Mouse (Mus musculus): Measurements from ENCODE around the gene Wdr90. TPM values are rescaled to one million over a fixed set of nuclear protein-coding genes. Genes with fewer than 3 reads are reported as not detected.

Wdr90 gene
- polyA plus RNA-seq, 1 experiment from 2014 or later: 53.4 TPM

DNA sequence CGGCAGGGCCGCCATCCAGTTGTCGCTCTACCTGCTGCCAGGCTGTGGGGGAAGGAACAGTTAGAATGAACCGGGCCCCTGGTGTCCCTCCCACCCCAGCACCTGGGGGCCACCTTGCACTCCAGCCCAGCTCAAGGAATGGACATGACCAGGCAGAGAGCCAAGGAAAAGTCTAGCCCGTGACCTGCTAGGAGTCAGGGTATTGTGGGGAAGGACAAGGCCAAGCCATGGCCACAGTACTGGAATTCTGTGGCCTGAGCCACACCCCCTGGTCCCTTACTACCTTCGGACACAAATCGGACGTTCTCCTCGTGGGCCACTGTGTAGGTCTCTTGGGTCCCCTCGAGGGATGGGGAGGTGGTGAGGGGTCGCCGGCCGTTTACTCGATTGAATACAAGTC, 3.0 kb upstream of the Wdr90 start:
- DNase-seq (ENCODE audit: low spot score): no peak
- 0 out of 2 replicates have a peak overlapping the region, but pooled peaks have one; percentile 7 for H3K4me3 ChIP-seq
- 94% methylated on average over 14 of the region's 14 CpGs for WGBS
- no peaks in the 10 kb centered on the region for H3K27me3 ChIP-seq (ENCODE audit: low read depth, poor library complexity, severe bottlenecking)
- no peaks in the 10 kb centered on the region for H3K9me3 ChIP-seq (replicated peaks)
- H3K36me3 ChIP-seq: peaks cover 3% of the 10 kb centered on the region
- H3K4me1 ChIP-seq: peaks cover 67% of the 10 kb centered on the region
- H3K27ac ChIP-seq (replicated peaks): no peak overlapping the region

DNA sequence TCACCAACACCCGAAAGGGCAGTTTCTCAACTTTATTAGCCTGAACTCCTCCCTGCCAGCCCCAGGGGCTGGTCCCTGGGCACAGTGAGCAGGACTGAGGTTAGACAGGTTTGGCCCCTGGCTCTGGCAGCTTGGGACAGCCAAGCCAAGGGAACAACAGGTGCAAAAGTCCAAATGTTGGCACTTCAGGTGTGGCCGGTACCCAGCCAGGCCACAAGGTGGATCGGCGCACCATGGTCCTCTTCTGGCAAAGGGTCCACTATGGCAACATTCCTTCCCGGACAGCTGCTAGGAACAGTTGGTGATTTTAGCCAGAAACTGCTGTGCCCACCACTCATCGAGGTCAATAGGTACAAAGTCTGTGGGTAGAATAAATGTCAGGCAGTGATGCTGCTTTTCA, 2.4 kb upstream of the Wdr90 start:
- Histone ChIP-seq H3K4me1 (peaks cover 63% of the 10 kb centered on the region), H3K4me3 (0 out of 2 replicates have a peak overlapping the region, but pooled peaks have one; percentile 7), H3K36me3 (peaks cover 10% of the 10 kb centered on the region), H3K27me3 (ENCODE audit: low read depth, poor library complexity, severe bottlenecking) (no peaks in the 10 kb centered on the region), H3K9me3 (replicated peaks) (no peaks in the 10 kb centered on the region), H3K27ac (replicated peaks) (no peak overlapping the region)
- WGBS: 94% methylated on average over 6 of the region's 6 CpGs
- no peak for DNase-seq (ENCODE audit: low spot score)

DNA sequence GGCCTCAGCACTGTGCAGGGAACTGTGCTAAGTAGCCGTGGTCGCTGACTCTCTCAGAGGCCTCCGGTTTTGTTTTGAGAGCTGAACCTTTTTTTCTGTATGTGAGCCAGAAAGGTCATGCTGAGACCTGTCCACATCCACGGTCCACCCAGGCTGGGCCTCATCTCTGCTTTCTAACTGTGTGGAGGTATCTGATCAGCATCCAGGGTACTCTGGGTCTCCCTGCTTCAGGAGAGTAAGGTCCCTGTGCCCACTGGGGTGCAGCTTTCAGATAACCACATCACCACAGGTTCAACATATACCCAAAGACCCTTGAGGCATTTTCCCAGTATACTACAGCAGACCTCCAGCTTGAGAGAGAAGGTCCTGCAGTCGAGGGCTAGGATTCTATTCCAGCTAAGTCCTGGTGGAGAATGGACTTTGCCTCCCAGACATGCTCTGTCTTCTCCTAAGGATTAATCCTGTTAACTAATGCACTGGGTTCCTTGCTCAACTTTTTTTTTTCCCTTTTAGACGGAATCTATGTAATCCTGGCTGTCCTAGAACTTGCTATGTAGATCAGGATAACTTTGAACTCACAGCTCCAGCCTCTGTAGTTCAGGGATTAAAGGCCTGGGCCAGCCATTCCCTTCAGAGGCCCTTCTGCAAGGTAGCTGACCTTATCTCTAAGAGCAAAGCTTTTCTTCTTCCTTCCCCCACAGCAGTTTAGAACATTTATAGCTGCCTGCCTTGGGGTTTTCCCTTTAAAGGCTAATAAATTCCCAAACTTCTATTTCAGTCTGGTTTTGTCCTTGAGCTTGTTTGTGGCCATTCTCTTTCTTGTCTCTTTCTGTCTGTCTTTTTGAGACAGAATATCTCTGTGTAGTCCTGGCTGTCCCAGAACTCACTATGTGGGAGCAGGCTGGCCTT, 657 bp upstream of the Wdr90 start:
- 12% methylated on average over 6 of the region's 6 CpGs for WGBS
- Histone ChIP-seq H3K27ac (replicated peaks) (peak overlapping the region; percentile 95), H3K9me3 (replicated peaks) (no peaks in the 10 kb centered on the region), H3K36me3 (peaks cover 22% of the 10 kb centered on the region), H3K4me1 (peaks cover 51% of the 10 kb centered on the region), H3K27me3 (ENCODE audit: low read depth, poor library complexity, severe bottlenecking) (no peaks in the 10 kb centered on the region), H3K4me3 (peak overlapping the region; percentile 76)
- DNase-seq (ENCODE audit: low spot score): no peak

DNA sequence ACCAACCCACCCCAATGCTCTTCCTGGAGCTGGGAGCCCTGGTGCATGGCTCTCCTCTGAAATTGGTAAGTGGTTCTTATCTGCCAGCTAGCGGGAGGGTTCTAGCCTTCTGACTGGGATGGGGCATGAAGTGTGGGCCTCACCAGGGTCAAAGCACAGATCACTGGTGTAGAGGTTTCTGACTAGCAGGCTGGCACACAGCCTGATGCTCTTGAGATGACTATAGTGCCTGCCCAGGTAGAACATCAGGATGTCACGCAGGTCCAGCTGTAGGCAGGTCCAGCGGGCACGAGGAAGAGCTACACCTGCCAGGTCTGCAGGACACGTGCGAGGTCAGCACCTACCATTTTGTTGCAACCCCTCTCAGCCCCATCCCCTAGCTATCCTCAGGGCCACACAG, 1.1 kb downstream of the Wdr90 start:
- peaks cover 40% of the 10 kb centered on the region for H3K4me1 ChIP-seq
- peak overlapping the region; percentile 95 for H3K27ac ChIP-seq (replicated peaks)
- no peak for DNase-seq (ENCODE audit: low spot score)
- WGBS: 92% methylated on average over 6 of the region's 6 CpGs
- H3K9me3 ChIP-seq (replicated peaks): no peaks in the 10 kb centered on the region
- no peaks in the 10 kb centered on the region for H3K27me3 ChIP-seq (ENCODE audit: low read depth, poor library complexity, severe bottlenecking)
- peak overlapping the region; percentile 76 for H3K4me3 ChIP-seq
- H3K36me3 ChIP-seq: peaks cover 37% of the 10 kb centered on the region

DNA sequence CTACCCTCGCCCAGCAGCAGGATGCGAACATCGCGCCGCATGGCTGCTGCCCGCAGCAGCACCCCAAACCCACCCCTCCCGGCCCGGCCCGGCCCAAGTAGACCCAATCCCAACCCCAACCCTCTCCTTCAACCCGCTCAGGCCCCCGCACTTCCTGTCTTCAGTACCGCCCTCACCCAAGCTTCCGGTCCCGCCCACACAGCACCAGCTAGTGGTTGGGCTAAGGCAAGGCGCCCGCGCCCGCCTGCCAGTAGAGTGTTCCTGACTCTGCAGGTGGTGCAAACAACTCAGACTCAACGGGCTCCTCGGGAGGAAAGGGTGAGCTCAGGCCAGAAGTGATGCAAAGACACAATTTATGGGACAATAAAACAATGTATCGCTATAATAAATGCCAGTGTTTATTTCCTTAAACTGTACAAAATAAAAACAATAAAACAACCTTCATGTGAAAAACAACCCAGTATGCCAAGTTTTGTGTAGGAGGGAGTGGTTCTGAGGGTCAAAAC, 16.9 kb downstream of the Wdr90 start, which contains the start of gene Rhot2:
TSS of gene Rhot2 (minus strand) at position 456 of the 506 bp plus-strand sequence.
- DNase-seq (ENCODE audit: low spot score): peak; percentile 95
- H3K36me3 ChIP-seq: peaks cover 85% of the 10 kb centered on the region
- H3K4me3 ChIP-seq: peak within 1 kb of the TSS; percentile 81
- H3K27me3 ChIP-seq (ENCODE audit: low read depth, poor library complexity, severe bottlenecking): no peaks in the 10 kb centered on the region
- WGBS: under 1% methylated on average over 21 of the region's 21 CpGs
- H3K9me3 ChIP-seq (replicated peaks): no peaks in the 10 kb centered on the region
- peak within 1 kb of the TSS; percentile 92 for H3K27ac ChIP-seq (replicated peaks)
- H3K4me1 ChIP-seq: peaks cover 26% of the 10 kb centered on the region

DNA sequence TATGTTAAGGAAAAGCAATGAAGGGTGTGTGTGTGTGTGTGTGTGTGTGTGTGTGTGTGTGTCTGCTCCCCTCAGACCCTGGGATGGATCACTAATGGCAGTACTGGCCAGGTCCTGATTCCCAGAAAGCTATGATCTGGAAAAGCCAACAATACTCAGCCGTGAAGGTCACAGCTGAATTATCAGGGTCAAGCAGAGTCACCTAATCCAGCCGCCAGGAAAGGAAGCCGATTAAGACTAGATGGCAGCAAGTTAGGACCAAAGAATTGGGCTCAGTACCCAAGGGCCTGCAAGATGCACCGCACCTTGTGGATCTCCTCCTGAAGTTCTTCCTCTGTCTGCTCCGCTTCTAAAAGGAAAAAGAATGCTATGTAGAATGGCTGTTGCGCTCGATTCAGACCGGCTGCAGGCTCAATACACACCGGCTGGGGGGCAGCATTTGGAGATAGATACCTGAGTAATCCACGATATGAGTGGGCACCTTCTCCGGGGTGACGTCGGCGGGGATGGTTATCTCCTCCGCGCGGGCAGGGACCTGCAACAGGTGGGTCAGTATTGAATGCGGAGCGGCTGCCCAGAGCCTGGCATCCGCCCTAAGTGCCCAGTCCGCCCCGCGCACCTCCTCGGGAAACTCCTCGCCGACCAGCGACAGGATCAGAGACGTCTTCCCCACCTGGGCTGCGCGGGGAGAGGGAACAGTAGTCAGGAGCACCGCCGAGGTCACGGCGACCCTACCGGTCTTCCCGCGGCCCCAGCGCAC, 17.5 kb downstream of the Wdr90 start:
- WGBS: 5% methylated on average over 38 of the region's 38 CpGs
- H3K27me3 ChIP-seq (ENCODE audit: low read depth, poor library complexity, severe bottlenecking): no peaks in the 10 kb centered on the region
- peak overlapping the region; percentile 92 for H3K27ac ChIP-seq (replicated peaks)
- H3K4me1 ChIP-seq: peaks cover 29% of the 10 kb centered on the region
- DNase-seq (ENCODE audit: low spot score): no peak
- H3K4me3 ChIP-seq: peak overlapping the region; percentile 81
- H3K9me3 ChIP-seq (replicated peaks): no peaks in the 10 kb centered on the region
- H3K36me3 ChIP-seq: peaks cover 85% of the 10 kb centered on the region

DNA sequence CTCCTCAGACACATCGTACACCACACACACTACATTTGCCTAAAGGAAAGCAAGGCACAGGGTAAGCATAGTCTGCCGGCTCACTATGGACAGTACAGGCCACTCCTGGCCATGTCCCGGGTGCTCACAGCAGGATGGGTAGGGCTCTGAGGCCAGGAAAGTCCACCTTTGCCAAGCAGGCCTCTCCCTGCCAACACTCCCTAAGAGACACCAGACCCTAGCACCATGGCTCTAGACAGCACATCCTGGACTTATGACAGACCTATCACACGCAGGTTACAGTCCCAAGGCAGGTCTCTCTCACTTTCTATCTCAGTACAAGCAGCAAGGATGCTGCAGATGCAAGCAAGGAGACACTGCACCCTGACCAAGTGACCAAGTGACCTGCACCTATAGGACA, 18.2 kb downstream of the Wdr90 start:
- H3K4me1 ChIP-seq: peaks cover 33% of the 10 kb centered on the region
- peak overlapping the region; percentile 81 for H3K4me3 ChIP-seq
- H3K27me3 ChIP-seq (ENCODE audit: low read depth, poor library complexity, severe bottlenecking): no peaks in the 10 kb centered on the region
- peaks cover 85% of the 10 kb centered on the region for H3K36me3 ChIP-seq
- DNase-seq (ENCODE audit: low spot score): no peak
- peak overlapping the region; percentile 92; the same call in 1 of the 2 replicates for H3K27ac ChIP-seq (replicated peaks)
- WGBS: 92% methylated on average over 4 of the region's 4 CpGs
- H3K9me3 ChIP-seq (replicated peaks): no peaks in the 10 kb centered on the region

DNA sequence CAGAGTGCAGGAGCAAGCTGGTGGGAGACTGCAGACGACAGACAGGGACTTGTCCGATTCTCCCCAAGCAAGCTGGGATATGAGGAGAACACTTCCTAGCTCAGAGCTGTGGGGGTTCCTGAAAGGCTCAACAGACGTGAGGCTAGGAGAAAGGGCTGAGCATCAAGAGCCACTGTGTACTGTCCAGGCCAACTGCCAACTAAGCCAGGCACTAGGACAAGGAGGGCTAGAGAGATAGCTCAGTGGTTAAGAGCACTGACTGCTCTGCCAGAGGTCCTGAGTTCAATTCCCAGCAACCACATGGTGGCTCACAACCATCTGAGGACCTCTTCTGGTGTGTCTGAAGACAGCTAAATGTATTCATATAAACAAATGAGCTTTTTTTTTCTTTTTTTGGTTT, 18.8 kb downstream of the Wdr90 start:
- Histone ChIP-seq H3K9me3 (replicated peaks) (no peaks in the 10 kb centered on the region), H3K36me3 (peaks cover 85% of the 10 kb centered on the region), H3K4me1 (peaks cover 39% of the 10 kb centered on the region), H3K4me3 (peak overlapping the region; percentile 81; the same call in 1 of the 2 replicates), H3K27ac (replicated peaks) (no peak overlapping the region), H3K27me3 (ENCODE audit: low read depth, poor library complexity, severe bottlenecking) (no peaks in the 10 kb centered on the region)
- 83% methylated on average over 3 of the region's 3 CpGs for WGBS
- DNase-seq (ENCODE audit: low spot score): no peak

DNA sequence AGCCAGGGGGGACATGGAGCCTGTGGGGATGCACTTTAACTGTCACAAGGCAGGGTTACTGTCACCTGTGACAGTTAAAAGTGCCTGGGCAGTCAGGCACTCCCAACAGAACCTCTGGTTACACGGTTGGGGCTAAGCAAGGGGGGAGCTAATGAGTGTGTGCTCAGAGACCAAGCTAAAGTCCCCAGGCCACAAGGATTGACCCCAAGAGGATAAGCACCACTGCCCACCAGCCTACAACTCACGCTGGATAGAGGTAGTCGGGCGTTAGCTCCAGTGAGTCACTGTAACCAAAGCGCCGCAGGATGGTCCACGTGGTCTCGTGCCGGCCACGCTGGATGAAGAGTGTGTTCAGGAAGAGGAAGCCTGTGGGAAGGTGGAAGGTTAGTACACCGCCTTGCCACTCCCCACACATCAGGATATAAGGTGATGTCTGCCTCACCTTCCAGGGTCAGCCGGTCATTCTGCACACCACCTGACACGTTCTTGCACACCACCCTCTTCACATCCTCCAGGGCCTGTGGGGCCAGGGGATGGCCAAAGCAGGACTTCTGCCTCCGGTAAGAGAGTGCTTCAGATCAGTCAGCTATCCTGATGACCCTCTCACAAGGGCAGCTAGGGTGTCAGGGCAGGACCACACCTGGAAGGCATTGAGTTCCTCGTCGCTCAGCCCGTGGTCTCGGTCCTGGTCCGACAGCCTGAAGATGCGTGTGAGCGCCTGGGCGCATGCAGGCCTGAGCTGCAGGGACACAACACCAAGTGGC, 20.0 kb downstream of the Wdr90 start, which contains the start of gene Gm20683:
TSS of gene Gm20683 (minus strand) at position 647 of the 764 bp plus-strand sequence.
- peaks cover 75% of the 10 kb centered on the region for H3K36me3 ChIP-seq
- peaks cover 51% of the 10 kb centered on the region for H3K4me1 ChIP-seq
- WGBS: 93% methylated on average over 22 of the region's 22 CpGs

DNA sequence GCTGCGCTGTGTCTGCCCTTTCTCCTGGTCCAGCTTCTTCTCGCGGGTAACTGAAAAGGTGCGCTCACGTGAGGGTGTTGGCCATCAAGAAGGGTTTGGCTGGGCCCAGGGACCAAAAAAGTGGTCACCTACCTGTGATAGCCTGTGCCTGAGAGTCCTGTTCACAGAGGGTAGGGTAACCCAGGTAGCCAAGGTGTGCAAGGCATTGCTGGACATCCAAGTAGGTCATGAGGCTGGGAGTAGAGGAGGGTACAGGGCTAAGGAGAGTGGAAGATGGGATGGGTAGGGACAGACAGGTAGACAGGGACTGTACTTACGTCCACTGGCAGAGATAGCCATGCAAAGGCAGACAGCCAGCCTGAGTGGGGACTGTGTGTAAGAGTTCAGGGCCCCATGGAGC, 20.8 kb downstream of the Wdr90 start:
- H3K27me3 ChIP-seq (ENCODE audit: low read depth, poor library complexity, severe bottlenecking): no peaks in the 10 kb centered on the region
- no peaks in the 10 kb centered on the region for H3K9me3 ChIP-seq (replicated peaks)
- DNase-seq (ENCODE audit: low spot score): no peak
- H3K36me3 ChIP-seq: peaks cover 75% of the 10 kb centered on the region
- no peak overlapping the region for H3K4me3 ChIP-seq
- H3K4me1 ChIP-seq: peaks cover 59% of the 10 kb centered on the region
- H3K27ac ChIP-seq (replicated peaks): no peak overlapping the region
- WGBS: 94% methylated on average over 6 of the region's 6 CpGs

More for the DNA sequence above, 20.0 kb downstream of the Wdr90 start, which contains the start of gene Gm20683:
- H3K4me3 ChIP-seq: 0 out of 2 replicates have a peak within 1 kb of the TSS, but pooled peaks have one; percentile 0
- DNase-seq (ENCODE audit: low spot score): no peak
- H3K27ac ChIP-seq (replicated peaks): no peak within 1 kb of the TSS
- H3K27me3 ChIP-seq (ENCODE audit: low read depth, poor library complexity, severe bottlenecking): no peaks in the 10 kb centered on the region
- H3K9me3 ChIP-seq (replicated peaks): no peaks in the 10 kb centered on the region

DNA sequence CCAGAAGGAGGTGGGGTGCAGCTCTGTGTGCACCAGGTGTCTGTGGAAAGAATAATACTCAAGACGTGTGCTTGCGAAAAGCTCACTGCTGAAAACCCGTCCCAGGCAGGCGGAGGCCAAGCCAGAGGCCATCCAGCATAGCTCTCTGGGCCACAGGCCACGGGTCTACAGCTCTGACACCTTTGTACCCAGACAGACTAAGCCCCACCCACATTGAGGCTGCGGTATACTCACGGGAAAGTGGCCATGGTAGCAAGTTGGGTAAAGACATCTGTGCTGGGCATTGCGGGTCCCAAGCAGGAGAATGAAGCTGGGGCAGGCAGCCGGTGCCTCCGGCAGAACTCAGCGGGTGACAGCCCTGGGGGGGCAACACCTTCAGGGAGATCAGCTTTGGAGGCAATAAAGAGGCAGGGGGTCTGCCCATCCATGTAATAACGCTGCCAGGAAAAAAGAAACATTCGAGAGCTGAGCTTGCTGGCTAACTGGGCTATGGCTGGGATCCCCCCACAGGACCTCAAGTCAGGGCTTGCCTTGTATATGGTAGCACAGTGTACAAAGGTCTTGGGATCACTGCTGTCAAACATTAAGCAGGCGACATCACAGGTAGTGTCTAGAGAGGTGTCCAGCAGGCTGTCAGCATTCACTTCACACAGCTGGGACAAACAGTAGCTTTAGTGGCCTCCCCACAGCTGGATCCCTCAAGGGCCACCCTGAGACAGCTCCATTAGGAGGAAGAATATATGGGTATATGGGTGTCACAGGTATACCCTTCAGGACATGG, 21.7 kb downstream of the Wdr90 start:
- Histone ChIP-seq H3K27ac (replicated peaks) (no peak overlapping the region), H3K27me3 (ENCODE audit: low read depth, poor library complexity, severe bottlenecking) (no peaks in the 10 kb centered on the region), H3K4me1 (peaks cover 61% of the 10 kb centered on the region), H3K9me3 (replicated peaks) (no peaks in the 10 kb centered on the region), H3K4me3 (peak overlapping the region; percentile 18; the same call in 1 of the 2 replicates), H3K36me3 (peaks cover 76% of the 10 kb centered on the region)
- WGBS: 91% methylated on average over 14 of the region's 14 CpGs
- DNase-seq (ENCODE audit: low spot score): no peak
